Mouse (Mus musculus): ENCODE results near the gene Arpp19.

The Arpp19 gene

DNA sequence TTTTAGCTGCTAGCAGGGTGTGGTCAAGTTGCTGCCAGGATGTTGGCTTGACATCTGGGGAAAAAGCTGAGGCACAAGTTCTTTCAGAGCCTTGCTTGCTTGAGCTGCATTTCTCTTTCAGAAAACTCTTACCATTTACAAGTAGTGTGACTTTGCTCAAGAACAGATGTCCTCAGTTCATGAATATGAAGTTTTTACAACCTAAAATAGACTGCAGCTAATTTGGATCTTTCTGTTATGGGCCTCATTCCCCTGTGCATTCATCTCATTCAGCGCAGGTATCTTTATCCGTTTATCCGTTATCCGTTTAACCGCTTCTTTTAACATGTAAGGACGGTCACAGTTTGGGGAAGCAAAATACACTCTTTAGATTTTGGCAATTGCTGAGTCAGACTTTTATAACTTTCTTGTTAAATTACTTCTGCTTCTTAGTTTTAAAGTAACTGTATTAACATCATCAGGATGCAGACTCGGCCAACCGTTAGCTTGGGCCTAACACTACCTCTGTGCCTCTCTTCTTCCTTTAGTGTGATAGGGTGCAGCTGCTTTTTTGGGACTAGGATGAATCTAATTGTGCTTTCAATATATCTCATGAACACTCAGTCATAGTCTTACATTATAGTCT, 62.9 kb downstream of the Arpp19 start:
- no peak for DNase-seq (ENCODE audit: low spot score in 2 of 2)

DNA sequence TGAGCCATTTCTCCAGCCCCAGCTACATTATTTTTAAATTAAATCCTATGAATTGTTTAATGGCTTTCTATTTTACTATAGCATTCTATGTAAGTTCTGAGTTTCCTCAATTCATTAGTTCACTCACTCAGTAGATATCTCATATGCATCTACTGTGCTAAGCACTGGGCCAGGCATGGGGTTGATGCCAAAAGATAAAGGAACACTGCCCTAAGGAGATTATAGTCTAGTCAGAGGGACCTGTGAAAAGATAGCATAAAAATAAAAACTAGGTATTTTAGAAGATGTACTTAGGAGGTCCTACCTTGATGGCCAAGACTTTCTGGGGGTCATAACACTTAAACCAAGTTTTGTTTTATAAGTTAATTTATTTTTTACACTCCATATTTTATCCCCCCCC, 64.7 kb downstream of the Arpp19 start:
- no peak for DNase-seq (ENCODE audit: low spot score in 2 of 2)
